Mouse (Mus musculus) bone marrow macrophage, adult 2 months (primary cell): ENCODE data around the gene Pbx2. TPM values are rescaled to one million over a fixed set of nuclear protein-coding genes. Genes with fewer than 3 reads are reported as not detected.
A peak's percentile ranks its signal among the peaks of the same experiment; 100 is the strongest.
"Not testable (repeated sequence)": the region's sequence is repeated elsewhere in the genome, so short reads cannot be mapped to it uniquely, and the experiment has no call there.

Experiments
- H3K27ac ChIP-seq: 2 replicates; pipeline ENCODE4 v1.5.1; 2012; ENCODE audit warnings: low read depth, low read length; ENCODE audit not compliant: insufficient read depth
- H3K4me1 ChIP-seq: 2 replicates; pipeline ENCODE4 v1.6.1; 2012; ENCODE audit warnings: low read length; ENCODE audit not compliant: control insufficient read depth, insufficient read depth
- H3K4me3 ChIP-seq: 2 replicates; pipeline ENCODE4 v1.5.1; 2012; ENCODE audit warnings: mild to moderate bottlenecking, low read length, moderate library complexity; ENCODE audit not compliant: insufficient read depth
- CTCF ChIP-seq: IDR thresholded peaks from 2 replicates; pipeline ENCODE4 v1.5.1; 2012; ENCODE audit warnings: low read depth, mild to moderate bottlenecking, low read length, moderate library complexity
- POLR2A ChIP-seq: IDR thresholded peaks from 2 replicates; pipeline ENCODE4 v1.6.1; 2012; ENCODE audit warnings: mild to moderate bottlenecking, low read depth, low read length, borderline replicate concordance
- polyA plus RNA-seq: library from polyadenylated mRNA; stranded (reverse); fragments of >200 nt; gene quantifications from 2 replicates; pipeline ENCODE4 v1.2.4, GENCODE M21; 2012; ENCODE audit not compliant: missing spikeins, insufficient read depth, insufficient read length

Pbx2 gene
- 85.9 and 90.0 TPM in 2 replicates for polyA plus RNA-seq

DNA sequence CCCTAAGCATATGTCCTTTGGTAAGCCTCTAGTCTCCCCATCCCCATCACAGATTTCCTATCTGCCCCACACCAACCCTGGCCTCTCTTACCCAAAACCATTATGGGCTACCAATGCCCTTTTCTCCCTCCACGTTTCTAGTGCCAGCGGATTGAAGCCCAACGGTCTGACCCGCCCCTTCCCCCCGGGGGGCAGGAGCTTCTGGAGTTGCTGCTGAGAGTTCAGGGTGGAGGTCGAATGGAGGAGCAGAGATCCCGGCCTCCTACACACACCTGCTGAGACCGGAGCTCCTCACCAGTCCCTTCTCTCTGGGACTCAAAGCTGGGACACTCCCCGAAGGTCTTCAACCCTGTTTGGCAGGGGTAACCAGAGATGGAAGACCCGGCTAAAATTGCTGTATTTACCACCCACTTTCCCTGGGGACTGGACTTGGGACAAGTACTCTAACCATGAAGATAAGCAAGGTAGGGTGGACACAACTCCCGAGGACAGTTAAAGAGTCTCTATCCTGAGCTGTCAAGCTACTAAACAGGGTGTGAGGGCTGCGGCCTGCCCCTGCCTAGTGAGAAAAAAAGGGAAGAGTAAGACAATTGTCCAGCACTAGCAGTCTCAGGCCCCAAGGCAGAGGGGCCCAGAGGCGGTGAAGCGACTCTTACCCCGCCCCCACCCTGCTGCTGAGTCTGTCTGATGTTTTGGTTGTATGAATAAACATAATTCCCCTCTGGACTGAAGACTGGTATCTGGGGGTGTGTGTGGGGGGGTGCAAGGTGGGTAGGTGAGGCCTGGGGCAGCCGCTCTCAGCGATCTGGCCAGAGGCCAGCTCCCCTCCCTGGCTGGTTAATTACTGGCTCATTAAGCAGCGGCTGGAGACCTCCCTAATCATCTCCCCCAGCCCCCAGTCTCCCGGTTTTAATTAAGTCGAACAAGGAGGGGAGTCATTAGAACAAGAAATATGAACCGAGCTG is at the start of gene Pbx2:
Gene Pbx2, plus strand, starts transcription at position 238 of the 965 bp plus-strand sequence.
- TF ChIP-seq POLR2A (no peak), CTCF (no peak)
- Histone ChIP-seq H3K4me1 (peaks cover 17% of the 10 kb centered on the region), H3K4me3 (peak within 1 kb of the TSS; percentile 68), H3K27ac (peak within 1 kb of the TSS; percentile 95)

DNA sequence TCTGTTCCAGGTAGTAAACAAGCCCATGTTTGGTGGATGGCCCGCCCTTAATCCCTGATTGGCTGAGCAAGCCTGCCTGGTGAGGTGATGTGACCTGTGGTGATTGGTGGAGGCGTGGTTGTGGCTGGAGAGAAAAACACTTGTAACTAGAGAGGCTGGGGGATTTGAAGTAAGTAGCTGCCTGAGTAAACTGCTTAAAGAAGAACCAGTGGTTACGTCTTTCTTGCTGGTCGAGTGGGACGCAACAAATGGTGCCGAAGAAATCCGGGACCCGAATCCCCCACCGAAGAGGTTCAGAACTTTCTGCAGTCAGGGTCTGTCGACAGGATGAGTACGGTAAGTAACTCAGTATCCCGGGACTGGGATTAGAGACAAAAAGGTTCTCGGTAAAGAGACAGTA is 47.5 kb upstream of the Pbx2 start:
- not testable (repeated sequence) for H3K4me1 ChIP-seq, H3K4me3 ChIP-seq, H3K27ac ChIP-seq

DNA sequence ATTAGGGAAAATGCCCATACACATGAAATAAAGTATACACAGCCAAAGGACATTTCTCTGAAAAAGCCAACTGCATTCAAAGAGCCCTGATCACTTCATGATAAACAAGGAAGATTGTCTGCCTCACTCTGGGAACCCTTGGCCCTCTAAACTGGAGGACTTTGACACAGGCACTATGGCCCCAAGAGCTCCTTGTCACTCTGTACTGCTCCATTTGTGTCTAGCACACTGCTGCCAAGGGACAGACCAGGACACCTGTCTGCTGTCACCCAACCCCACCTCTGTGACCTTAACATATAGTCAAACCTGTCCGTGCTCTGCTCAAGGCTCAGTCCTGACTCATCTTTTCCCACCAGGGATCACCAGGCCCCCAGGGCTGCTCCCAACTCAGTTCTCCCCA is 44.3 kb upstream of the Pbx2 start:
- H3K4me1 ChIP-seq, result no peaks in the 10 kb centered on the region
- H3K4me3 ChIP-seq, result no peak overlapping the region
- TF ChIP-seq POLR2A (no peak), CTCF (no peak)
- no peak overlapping the region for H3K27ac ChIP-seq

DNA sequence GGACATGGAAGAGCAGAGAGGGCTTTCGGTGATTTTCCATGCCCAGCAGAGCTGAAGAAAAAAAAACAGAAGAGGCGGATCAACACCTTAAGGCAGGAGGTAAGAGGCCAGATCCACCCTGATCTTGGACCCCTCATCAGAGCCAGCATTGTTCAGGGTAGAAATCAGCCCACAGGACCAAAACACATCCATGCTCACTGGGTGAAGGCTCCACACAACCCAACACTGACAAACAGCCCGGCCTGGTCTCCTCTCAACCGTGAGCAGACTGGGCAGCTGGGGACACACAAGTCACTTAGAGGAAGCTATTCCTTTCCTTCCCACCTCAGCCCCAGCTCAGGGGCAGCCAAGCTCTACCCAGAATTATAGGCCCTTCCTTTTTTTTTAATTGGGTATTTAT is 43.5 kb upstream of the Pbx2 start:
- no peaks in the 10 kb centered on the region for H3K4me1 ChIP-seq
- no peak overlapping the region for H3K4me3 ChIP-seq
- no peak for TF ChIP-seq CTCF
- no peak for TF ChIP-seq POLR2A
- H3K27ac ChIP-seq, result no peak overlapping the region

DNA sequence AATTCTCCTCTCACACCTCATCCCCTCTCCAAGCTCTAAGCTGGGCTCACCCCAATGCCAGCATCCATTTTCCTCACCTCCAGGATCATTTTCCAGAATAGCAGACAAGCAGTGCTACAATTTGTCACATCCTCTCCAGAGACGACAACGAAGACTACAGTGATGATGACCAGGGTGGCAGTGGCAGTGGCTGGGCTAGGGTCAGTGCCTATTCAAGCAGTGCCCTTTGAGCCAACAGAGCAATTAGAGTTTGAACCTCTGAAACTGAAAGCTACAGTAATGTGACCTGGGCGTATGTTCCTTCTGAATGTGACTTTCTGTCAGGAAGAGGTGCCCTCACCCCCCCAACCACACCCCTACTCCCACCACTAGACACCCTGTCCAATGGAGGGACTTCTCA is 41.9 kb upstream of the Pbx2 start:
- TF ChIP-seq POLR2A, result no peak
- TF ChIP-seq CTCF, result no peak
- no peak overlapping the region for H3K4me3 ChIP-seq
- H3K27ac ChIP-seq, result no peak overlapping the region
- H3K4me1 ChIP-seq, result no peaks in the 10 kb centered on the region

DNA sequence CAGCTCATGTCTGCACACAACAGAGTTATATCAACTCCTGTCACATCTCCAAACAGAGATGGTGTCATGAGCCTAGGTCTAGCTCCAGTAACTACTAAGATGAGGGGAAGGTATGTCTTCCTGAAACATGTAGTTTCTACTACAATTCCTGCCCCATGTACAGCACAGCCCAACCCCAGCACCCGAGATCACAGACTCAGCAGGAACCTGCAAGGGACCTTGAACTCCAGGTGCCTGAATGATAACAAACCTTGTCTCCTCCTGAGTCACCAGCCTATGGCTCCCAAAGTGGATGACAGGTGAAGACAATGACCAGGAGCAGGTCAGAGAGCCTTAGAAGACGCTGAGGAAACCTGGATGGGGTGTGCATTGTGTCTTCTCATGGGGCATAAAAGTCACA is 41.2 kb upstream of the Pbx2 start:
- Histone ChIP-seq H3K4me1 (no peaks in the 10 kb centered on the region), H3K4me3 (no peak overlapping the region), H3K27ac (no peak overlapping the region)
- TF ChIP-seq CTCF, result no peak
- no peak for TF ChIP-seq POLR2A

DNA sequence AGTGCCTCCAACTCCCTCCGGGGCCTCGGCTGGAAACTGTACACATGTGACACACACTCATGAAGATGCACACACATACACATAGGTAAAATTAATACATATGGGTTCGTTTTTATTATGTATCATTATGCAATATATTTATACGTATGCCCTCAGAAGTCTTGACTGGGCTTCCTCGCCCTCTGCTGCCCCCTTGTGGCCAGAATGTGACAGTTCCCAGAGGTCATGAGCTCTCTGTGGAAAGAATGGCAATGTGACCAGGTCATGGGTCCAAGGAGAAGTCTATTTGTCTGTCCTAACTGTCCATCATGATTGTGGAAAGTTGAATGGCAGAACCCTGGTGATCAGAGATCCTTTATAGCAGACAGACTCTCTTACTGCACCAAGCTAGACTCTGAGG is 35.6 kb upstream of the Pbx2 start:
- Histone ChIP-seq H3K27ac (no peak overlapping the region), H3K4me3 (no peak overlapping the region), H3K4me1 (peaks cover 17% of the 10 kb centered on the region)
- TF ChIP-seq POLR2A (no peak), CTCF (peak; percentile 72)

DNA sequence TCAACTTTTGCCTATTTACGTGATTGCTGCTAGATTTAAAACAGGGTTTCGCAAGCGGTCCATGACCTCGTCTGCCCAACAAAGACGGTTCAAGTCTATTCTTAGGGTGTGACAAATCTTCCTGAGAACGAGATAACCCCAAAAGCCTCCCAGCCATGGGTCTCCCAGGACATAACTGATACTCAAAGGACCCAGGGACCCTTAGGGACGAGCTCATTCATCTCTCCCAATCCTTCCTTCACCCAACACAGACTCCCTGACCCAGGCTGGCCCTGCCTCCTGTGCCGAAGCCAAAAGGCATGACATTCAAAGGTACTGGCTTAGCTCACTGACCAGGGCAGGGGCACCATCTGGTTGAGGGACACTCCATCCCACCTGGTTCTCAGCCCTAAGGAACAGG is 34.7 kb upstream of the Pbx2 start:
- TF ChIP-seq POLR2A (no peak), CTCF (no peak)
- peaks cover 18% of the 10 kb centered on the region for H3K4me1 ChIP-seq
- H3K27ac ChIP-seq, result peak overlapping the region; percentile 9; the same call in 1 of the 2 replicates
- H3K4me3 ChIP-seq, result no peak overlapping the region

DNA sequence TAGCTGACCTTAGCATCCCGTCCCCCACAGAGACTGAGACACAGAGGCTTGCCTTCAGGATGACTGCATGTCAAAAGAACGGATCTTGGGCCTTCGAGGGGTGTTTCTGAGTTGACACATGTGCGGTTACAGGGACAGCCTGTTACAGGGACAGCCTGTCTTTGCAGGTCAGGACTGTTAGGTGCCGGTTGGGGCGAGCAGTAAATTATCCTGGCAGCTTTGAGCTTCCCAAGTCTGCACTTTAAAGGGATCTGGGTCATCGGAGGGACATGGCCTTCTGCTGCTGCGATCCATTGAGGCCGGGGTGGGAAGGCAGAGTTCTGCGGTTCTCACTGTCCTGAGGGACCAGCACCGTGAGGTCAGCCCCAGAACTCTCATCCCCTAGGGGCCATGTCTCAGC is 33.7 kb upstream of the Pbx2 start:
- H3K4me1 ChIP-seq, result peaks cover 24% of the 10 kb centered on the region
- H3K27ac ChIP-seq, result no peak overlapping the region
- no peak overlapping the region for H3K4me3 ChIP-seq
- TF ChIP-seq POLR2A (no peak), CTCF (no peak)

DNA sequence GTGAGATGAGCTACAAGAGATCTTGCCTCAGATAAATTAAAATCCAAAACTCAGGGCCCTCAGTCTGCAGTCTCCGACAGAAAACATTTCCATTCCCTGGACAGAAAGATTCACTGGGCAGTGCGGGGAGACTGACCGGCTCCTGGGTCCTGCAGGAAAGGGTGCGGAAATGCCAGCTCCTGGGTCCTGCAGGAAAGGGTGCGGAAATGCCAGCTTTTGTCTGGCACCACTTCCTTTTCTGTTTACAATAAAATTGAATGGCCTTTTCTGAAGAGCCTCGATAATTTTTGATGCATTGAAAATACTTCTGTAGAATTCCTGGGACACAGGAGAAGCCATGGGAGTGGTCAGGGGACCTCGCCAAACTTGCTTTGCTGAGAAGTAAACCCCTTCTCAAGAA is 31.9 kb upstream of the Pbx2 start:
- H3K4me1 ChIP-seq, result peaks cover 25% of the 10 kb centered on the region
- TF ChIP-seq CTCF, result no peak
- H3K4me3 ChIP-seq, result no peak overlapping the region
- H3K27ac ChIP-seq, result no peak overlapping the region

DNA sequence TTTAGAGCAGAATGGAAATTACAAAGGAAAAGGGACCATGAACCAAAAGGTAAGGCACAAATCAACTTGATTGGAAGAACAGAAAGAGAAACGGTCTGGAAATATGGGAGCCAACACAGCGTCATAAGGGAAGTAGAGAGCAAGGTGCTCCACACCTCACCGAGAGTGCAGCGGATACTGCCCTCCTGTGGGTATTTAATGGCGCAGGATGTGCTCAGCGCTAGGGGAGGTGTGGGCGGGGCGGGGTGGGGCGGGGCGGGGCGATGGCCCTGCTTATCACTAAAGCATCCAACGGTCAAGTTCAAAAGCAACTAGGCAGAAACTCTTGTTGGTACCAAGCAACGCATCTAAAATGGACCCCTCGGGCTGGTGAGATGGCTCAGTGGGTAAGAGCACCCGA is 31.2 kb upstream of the Pbx2 start:
- H3K4me1 ChIP-seq, result peaks cover 27% of the 10 kb centered on the region
- H3K27ac ChIP-seq, result no peak overlapping the region
- no peak for TF ChIP-seq CTCF
- no peak overlapping the region for H3K4me3 ChIP-seq
